Mouse (Mus musculus) intestine, embryonic 14.5 days (tissue): ENCODE measurements around the gene Rbpms2. TPM values are rescaled to one million over a fixed set of nuclear protein-coding genes. Genes with fewer than 3 reads are reported as not detected.

Source experiments
- ATAC-seq: fragments of 200-750 bp; cut with Nextera tagmentation; replicated peaks from 2 replicates; pipeline ENCODE4 v1.8.0; 2017; ENCODE audit warnings: low read depth, moderate number of reproducible peaks, moderate TSS enrichment, moderate library complexity; ENCODE audit not compliant: low FRiP score, low TSS enrichment
- DNase-seq: peaks from one replicate; pipeline ENCODE4 v3.0.0-alpha.2; 2018; ENCODE audit warnings: low spot score
- H3K27ac ChIP-seq: fragments of 300-500 bp; sonication (generic); 2 replicates; pipeline ENCODE4 v1.5.1; 2014; ENCODE audit warnings: low read depth, mild to moderate bottlenecking, control low read depth
- H3K27me3 ChIP-seq: fragments of 300-500 bp; sonication (generic); replicated peaks from 2 replicates; pipeline ENCODE4 v1.6.1; 2014; ENCODE audit warnings: low read length, control low read depth; ENCODE audit not compliant: control insufficient read depth, insufficient read depth
- H3K36me3 ChIP-seq: fragments of 300-500 bp; sonication (generic); 2 replicates; pipeline ENCODE4 v1.6.1; 2014; ENCODE audit warnings: low read length, control low read depth; ENCODE audit not compliant: control insufficient read depth, insufficient read depth
- H3K4me1 ChIP-seq: fragments of 300-500 bp; sonication (generic); replicated peaks from 2 replicates; pipeline ENCODE4 v1.6.1; 2014; ENCODE audit warnings: low read length, control low read depth, mixed read lengths; ENCODE audit not compliant: control insufficient read depth, insufficient read depth
- H3K4me2 ChIP-seq: fragments of 300-500 bp; sonication (generic); 2 replicates; pipeline ENCODE4 v1.6.1; 2014; ENCODE audit warnings: low read length
- H3K4me3 ChIP-seq: fragments of 300-500 bp; sonication (generic); 2 replicates; pipeline ENCODE4 v1.5.1; 2014; ENCODE audit warnings: low read depth, low read length, control low read depth, mixed read lengths
- H3K9ac ChIP-seq: fragments of 300-500 bp; sonication (generic); 2 replicates; pipeline ENCODE4 v1.6.1; 2014; ENCODE audit warnings: mild to moderate bottlenecking, low read length
- H3K9me3 ChIP-seq: fragments of 300-500 bp; sonication (generic); 2 replicates; pipeline ENCODE4 v1.6.1; 2016; ENCODE audit warnings: low read length, control low read depth; ENCODE audit not compliant: control insufficient read depth
- WGBS: fragments of 180-500 bp; shearing (Covaris S2); extraction: QIAGEN DNeasy Blood & Tissue Kit; methylation state at CpG from one replicate; pipeline ENCODE4 v1.1.7; 2014; 5-methylcytosine and 5-hydroxymethylcytosine counted together
- polyA plus RNA-seq: library from polyadenylated mRNA; unstranded; fragments of >200 nt; fragmentation: Nextera tagmentation; extraction: Ambion mirVana; gene quantifications from 2 replicates; pipeline ENCODE4 v1.2.1, GENCODE M21; 2014

Gene Rbpms2
- polyA plus RNA-seq, 1 experiment from 2014 or later: 28.2 TPM

DNA sequence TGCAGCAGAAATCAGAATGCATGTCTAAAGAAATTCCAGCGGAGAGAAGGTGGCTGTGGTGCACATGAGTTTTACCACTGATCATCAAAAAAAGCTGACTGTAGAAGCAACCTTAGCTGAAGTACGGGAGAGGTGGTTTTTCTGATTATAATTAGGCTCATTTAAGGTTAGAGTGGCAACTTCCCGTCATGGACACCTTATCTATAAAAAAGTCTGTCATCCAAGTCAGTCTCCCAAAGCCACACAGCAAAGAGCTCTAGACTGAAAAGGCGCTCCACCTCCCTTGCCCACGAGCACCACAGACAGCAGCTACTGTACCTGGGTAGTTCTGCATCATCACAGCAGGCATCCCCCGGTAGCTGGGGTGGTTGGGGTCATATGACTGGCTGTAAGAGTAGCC lies 71.1 kb downstream of the Rbpms2 start:
- H3K4me1 ChIP-seq: no peaks in the 10 kb centered on the region
- no peak overlapping the region for H3K4me2 ChIP-seq
- no peaks in the 10 kb centered on the region for H3K27me3 ChIP-seq
- DNase-seq (no peak), ATAC-seq (no peak)
- H3K27ac ChIP-seq: no peak overlapping the region
- 88% methylated on average over 6 of the region's 6 CpGs for whole genome bisulfite sequencing
- H3K9me3 ChIP-seq: no peaks in the 10 kb centered on the region
- H3K4me3 ChIP-seq: no peak overlapping the region
- H3K9ac ChIP-seq: no peak overlapping the region
- H3K36me3 ChIP-seq: peaks cover 88% of the 10 kb centered on the region

DNA sequence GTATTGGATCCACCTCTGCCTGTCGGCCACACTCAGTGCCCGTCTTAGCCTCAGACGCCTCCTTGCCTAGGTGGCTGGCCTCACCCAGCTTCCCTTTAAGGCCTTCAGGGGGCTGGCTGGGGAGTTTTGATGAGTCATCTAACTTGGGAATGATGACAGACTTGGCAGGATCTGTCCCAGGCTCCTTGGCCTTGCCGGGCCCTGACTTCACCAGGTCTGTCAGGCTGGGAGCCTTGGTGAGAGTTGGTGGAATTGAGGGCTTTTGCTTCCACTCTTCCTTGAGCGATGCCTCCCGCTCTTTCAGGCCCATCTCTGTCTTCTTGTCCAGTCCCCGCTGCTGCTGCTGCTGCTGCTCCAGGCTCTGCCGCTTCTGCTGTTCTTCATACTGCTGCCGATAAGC lies 72.8 kb downstream of the Rbpms2 start:
- WGBS: 90% methylated on average over 9 of the region's 9 CpGs
- H3K4me3 ChIP-seq: no peak overlapping the region
- H3K9me3 ChIP-seq: no peaks in the 10 kb centered on the region
- no peak overlapping the region for H3K27ac ChIP-seq
- peaks cover 73% of the 10 kb centered on the region for H3K36me3 ChIP-seq
- DNase-seq (no peak), ATAC-seq (no peak)
- no peaks in the 10 kb centered on the region for H3K4me1 ChIP-seq
- no peak overlapping the region for H3K4me2 ChIP-seq
- H3K27me3 ChIP-seq: no peaks in the 10 kb centered on the region
- H3K9ac ChIP-seq: no peak overlapping the region

DNA sequence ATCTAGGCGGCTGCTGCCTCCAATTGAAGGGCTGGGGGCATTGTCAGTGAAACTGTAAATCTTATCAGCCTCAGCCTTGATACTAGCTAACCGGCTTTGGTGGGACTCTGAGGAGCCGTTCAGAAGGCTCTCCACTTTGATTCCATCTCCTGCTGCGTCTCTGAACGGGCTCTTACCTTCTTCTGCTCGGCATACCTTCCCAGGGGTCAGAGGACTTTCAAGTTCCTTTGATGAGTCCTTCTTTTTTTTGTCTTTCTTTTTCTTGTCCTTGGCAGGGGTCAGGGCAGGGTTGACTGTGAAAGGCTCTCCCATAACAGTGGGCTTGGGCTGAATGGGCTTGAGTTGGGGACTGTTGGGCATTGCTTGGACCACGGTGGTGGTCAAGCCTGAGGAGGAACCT lies 73.8 kb downstream of the Rbpms2 start:
- no peak for ATAC-seq
- H3K36me3 ChIP-seq: peaks cover 63% of the 10 kb centered on the region
- WGBS: 89% methylated on average over 7 of the region's 7 CpGs

DNA sequence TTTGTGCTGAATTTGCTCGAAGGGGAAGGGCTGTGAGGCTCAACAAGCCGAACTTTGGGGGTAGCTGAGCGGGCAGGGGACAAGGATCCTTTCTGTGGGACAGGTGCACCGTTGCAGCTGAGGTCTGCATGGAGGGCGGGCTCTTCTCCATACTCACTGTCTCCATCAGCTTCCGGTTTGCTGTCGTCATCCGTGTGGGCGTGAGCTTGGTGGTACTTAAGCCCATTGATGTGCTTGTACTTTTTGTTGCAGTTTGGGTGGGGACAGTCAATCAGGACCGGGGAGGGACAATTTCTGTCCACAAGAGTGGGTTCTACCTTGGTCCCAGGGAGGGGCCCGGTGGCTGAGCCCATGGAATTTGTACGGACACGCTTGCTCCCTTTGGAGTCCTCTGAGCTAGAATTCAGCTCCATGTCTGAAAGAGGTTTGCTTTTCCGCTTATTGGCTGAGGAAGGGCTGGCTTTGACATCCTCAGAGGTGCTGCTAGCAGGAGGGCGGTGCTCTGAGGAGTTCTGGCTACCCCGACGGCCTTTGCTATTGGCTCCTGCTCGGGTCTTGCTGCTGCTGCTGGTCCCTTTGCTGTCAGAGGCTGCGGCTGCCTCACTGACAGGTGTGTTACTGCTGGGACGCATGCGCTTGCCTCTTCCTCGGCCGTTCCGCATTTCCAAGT lies 74.6 kb downstream of the Rbpms2 start:
- Histone ChIP-seq H3K27ac (no peak overlapping the region), H3K36me3 (peaks cover 55% of the 10 kb centered on the region), H3K9ac (no peak overlapping the region), H3K27me3 (no peaks in the 10 kb centered on the region), H3K4me2 (no peak overlapping the region), H3K9me3 (no peaks in the 10 kb centered on the region), H3K4me3 (no peak overlapping the region), H3K4me1 (no peaks in the 10 kb centered on the region)
- no peak for ATAC-seq
- WGBS: 89% methylated on average over 24 of the region's 24 CpGs
- no peak for DNase-seq

More for the DNA sequence above, 73.8 kb downstream of the Rbpms2 start:
- H3K4me2 ChIP-seq: no peak overlapping the region
- no peak for DNase-seq
- H3K27me3 ChIP-seq: no peaks in the 10 kb centered on the region
- no peak overlapping the region for H3K27ac ChIP-seq
- no peak overlapping the region for H3K4me3 ChIP-seq
- H3K9ac ChIP-seq: no peak overlapping the region
- H3K4me1 ChIP-seq: no peaks in the 10 kb centered on the region
- no peaks in the 10 kb centered on the region for H3K9me3 ChIP-seq

Other genes with a start within 250 kb of the Rbpms2 start
- 0.66 and 1.1 TPM in 2 replicates for gene Kbtbd13, start 238.0 kb upstream of the Rbpms2 start, polyA plus RNA-seq
- 2.6 and 2.7 TPM in 2 replicates for gene Rasl12, start 231.1 kb upstream of the Rbpms2 start, polyA plus RNA-seq
- 0.36 and 0.80 TPM in 2 replicates for gene Slc51b, start 206.7 kb upstream of the Rbpms2 start, polyA plus RNA-seq
- 19.5 and 20.2 TPM in 2 replicates for gene Mtfmt, start 193.9 kb upstream of the Rbpms2 start, polyA plus RNA-seq
- gene Spg21, start 168.7 kb upstream of the Rbpms2 start, polyA plus RNA-seq: 85.9 and 92.8 TPM in 2 replicates
- gene Ankdd1a, start 109.5 kb upstream of the Rbpms2 start, polyA plus RNA-seq: not detected in 2 replicates
- gene Plekho2, start 49.6 kb upstream of the Rbpms2 start, polyA plus RNA-seq: 11.9 and 12.6 TPM in 2 replicates
- 8.1 and 9.9 TPM in 2 replicates for gene Pif1, start 42.5 kb upstream of the Rbpms2 start, polyA plus RNA-seq
- gene Oaz2, start 38.4 kb downstream of the Rbpms2 start, polyA plus RNA-seq: 166 and 184 TPM in 2 replicates
- gene Zfp609, start 197.9 kb downstream of the Rbpms2 start, polyA plus RNA-seq: 7.8 and 7.9 TPM in 2 replicates